Mouse (Mus musculus): ENCODE data around the gene Mfsd4a. TPM values are rescaled to one million over a fixed set of nuclear protein-coding genes. Genes with fewer than 3 reads are reported as not detected.

The Mfsd4a gene
- total and polyA plus RNA-seq, 2 experiments from 2014 or later = 4.5 to 6.4 TPM

GRCm38 (mm10) chr1:132007828-132008827 is 59.7 kb downstream of the Mfsd4a start:
- Histone ChIP-seq H3K9ac (replicated peaks; ENCODE audit: low read depth, low read length) (peak overlapping the region; percentile 96), H3K9me3 (replicated peaks; ENCODE audit: control insufficient read depth, low read length) (no peaks in the 10 kb centered on the region), H3K36me3 (replicated peaks; ENCODE audit: control insufficient read depth, insufficient read depth, low read length) (no peaks in the 10 kb centered on the region), H3K27ac (ENCODE audit: low read depth) (peak overlapping the region; percentile 100), H3K4me1 (ENCODE audit: control insufficient read depth, insufficient read depth) (peaks cover 16% of the 10 kb centered on the region), H3K4me3 (ENCODE audit: low read depth, low read length) (peak overlapping the region; percentile 83), H3K27me3 (ENCODE audit: control insufficient read depth, insufficient read depth, low read length) (no peaks in the 10 kb centered on the region), H3K4me2 (ENCODE audit: low read depth, low read length) (peak overlapping the region; percentile 79)
- peak; percentile 88 for ATAC-seq (ENCODE audit: insufficient read depth, low read depth)
- DNase-seq (ENCODE audit: low spot score) = peak; percentile 89
- under 1% methylated on average over 49 of the region's 72 CpGs for WGBS
- TF ChIP-seq EP300 (IDR thresholded peaks at IDR 0.05; ENCODE audit: low read depth) (no peak), CTCF (IDR thresholded peaks at IDR 0.05; ENCODE audit: low read depth) (no peak)

GRCm38 (mm10) chr1:132007282-132007815 is 60.5 kb downstream of the Mfsd4a start, which contains the start of gene Elk4:
Elk4 (plus strand) TSS chr1:132007607.
- DNase-seq (ENCODE audit: low spot score) = peak; percentile 88
- ATAC-seq (ENCODE audit: insufficient read depth, low read depth) = peak; percentile 88
- Histone ChIP-seq H3K4me2 (ENCODE audit: low read depth, low read length) (peak within 1 kb of the TSS; percentile 79), H3K27ac (ENCODE audit: low read depth) (peak within 1 kb of the TSS; percentile 100), H3K36me3 (replicated peaks; ENCODE audit: control insufficient read depth, insufficient read depth, low read length) (no peaks in the 10 kb centered on the region), H3K4me1 (ENCODE audit: control insufficient read depth, insufficient read depth) (peaks cover 16% of the 10 kb centered on the region), H3K9ac (replicated peaks; ENCODE audit: low read depth, low read length) (peak within 1 kb of the TSS; percentile 96), H3K9me3 (replicated peaks; ENCODE audit: control insufficient read depth, low read length) (no peaks in the 10 kb centered on the region), H3K27me3 (ENCODE audit: control insufficient read depth, insufficient read depth, low read length) (no peaks in the 10 kb centered on the region), H3K4me3 (ENCODE audit: low read depth, low read length) (peak within 1 kb of the TSS; percentile 83)
- WGBS = under 1% methylated on average over 53 of the region's 61 CpGs
- TF ChIP-seq EP300 (IDR thresholded peaks at IDR 0.05; ENCODE audit: low read depth) = peak; percentile 69; the same call in 1 of the 2 replicates
- TF ChIP-seq CTCF (IDR thresholded peaks at IDR 0.05; ENCODE audit: low read depth) = no peak

- H3K4me2 ChIP-seq (ENCODE audit: low read depth, low read length) = peak overlapping the region; percentile 79
- peak overlapping the region; percentile 100 for H3K27ac ChIP-seq (ENCODE audit: low read depth)
- DNase-seq (ENCODE audit: low spot score) (no peak), ATAC-seq (ENCODE audit: insufficient read depth, low read depth) (no peak)
- H3K4me3 ChIP-seq (ENCODE audit: low read depth, low read length) = peak overlapping the region; percentile 83
- H3K9ac ChIP-seq (replicated peaks; ENCODE audit: low read depth, low read length) = peak overlapping the region; percentile 96
- TF ChIP-seq CTCF (IDR thresholded peaks at IDR 0.05; ENCODE audit: low read depth) = no peak
- TF ChIP-seq EP300 (IDR thresholded peaks at IDR 0.05; ENCODE audit: low read depth) = no peak
- H3K36me3 ChIP-seq (replicated peaks; ENCODE audit: control insufficient read depth, insufficient read depth, low read length) = no peaks in the 10 kb centered on the region
- H3K9me3 ChIP-seq (replicated peaks; ENCODE audit: control insufficient read depth, low read length) = no peaks in the 10 kb centered on the region
- H3K27me3 ChIP-seq (ENCODE audit: control insufficient read depth, insufficient read depth, low read length) = no peaks in the 10 kb centered on the region
- 32% methylated on average over 5 of the region's 5 CpGs for WGBS
- H3K4me1 ChIP-seq (ENCODE audit: control insufficient read depth, insufficient read depth) = peaks cover 16% of the 10 kb centered on the region
Measured at GRCm38 (mm10) chr1:132006721-132007120, 61.1 kb downstream of the Mfsd4a start.

- Histone ChIP-seq H3K27ac (ENCODE audit: low read depth) (no peak overlapping the region), H3K27me3 (ENCODE audit: control insufficient read depth, insufficient read depth, low read length) (no peaks in the 10 kb centered on the region), H3K9me3 (replicated peaks; ENCODE audit: control insufficient read depth, low read length) (no peaks in the 10 kb centered on the region), H3K4me2 (ENCODE audit: low read depth, low read length) (no peak overlapping the region), H3K4me3 (ENCODE audit: low read depth, low read length) (no peak overlapping the region), H3K4me1 (ENCODE audit: control insufficient read depth, insufficient read depth) (peaks cover 16% of the 10 kb centered on the region), H3K36me3 (replicated peaks; ENCODE audit: control insufficient read depth, insufficient read depth, low read length) (no peaks in the 10 kb centered on the region), H3K9ac (replicated peaks; ENCODE audit: low read depth, low read length) (no peak overlapping the region)
- TF ChIP-seq CTCF (IDR thresholded peaks at IDR 0.05; ENCODE audit: low read depth) (no peak), EP300 (IDR thresholded peaks at IDR 0.05; ENCODE audit: low read depth) (no peak)
- WGBS = 67% methylated on average over 3 of the region's 3 CpGs
- ATAC-seq (ENCODE audit: insufficient read depth, low read depth) (no peak), DNase-seq (ENCODE audit: low spot score) (no peak)
Measured at GRCm38 (mm10) chr1:132006046-132006445, 61.8 kb downstream of the Mfsd4a start.

- no peak for TF ChIP-seq EP300 (IDR thresholded peaks at IDR 0.05; ENCODE audit: low read depth)
- TF ChIP-seq CTCF (IDR thresholded peaks at IDR 0.05; ENCODE audit: low read depth) = no peak
- 83% methylated on average over 1 of the region's 1 CpGs for WGBS
Measured at GRCm38 (mm10) chr1:132005466-132005865, 62.4 kb downstream of the Mfsd4a start.

More at GRCm38 (mm10) chr1:132005466-132005865, 62.4 kb downstream of the Mfsd4a start:
- no peak overlapping the region for H3K4me3 ChIP-seq (ENCODE audit: low read depth, low read length)
- H3K9ac ChIP-seq (replicated peaks; ENCODE audit: low read depth, low read length) = no peak overlapping the region
- no peaks in the 10 kb centered on the region for H3K9me3 ChIP-seq (replicated peaks; ENCODE audit: control insufficient read depth, low read length)
- H3K4me1 ChIP-seq (ENCODE audit: control insufficient read depth, insufficient read depth) = peaks cover 16% of the 10 kb centered on the region
- no peaks in the 10 kb centered on the region for H3K36me3 ChIP-seq (replicated peaks; ENCODE audit: control insufficient read depth, insufficient read depth, low read length)
- no peak overlapping the region for H3K4me2 ChIP-seq (ENCODE audit: low read depth, low read length)
- ATAC-seq (ENCODE audit: insufficient read depth, low read depth) (no peak), DNase-seq (ENCODE audit: low spot score) (no peak)
- H3K27me3 ChIP-seq (ENCODE audit: control insufficient read depth, insufficient read depth, low read length) = no peaks in the 10 kb centered on the region
- no peak overlapping the region for H3K27ac ChIP-seq (ENCODE audit: low read depth)

Data from heart, postnatal 0 days (tissue).